8 mouse cellular contexts compared by ENCODE assay signal in the genomic region with DNA sequence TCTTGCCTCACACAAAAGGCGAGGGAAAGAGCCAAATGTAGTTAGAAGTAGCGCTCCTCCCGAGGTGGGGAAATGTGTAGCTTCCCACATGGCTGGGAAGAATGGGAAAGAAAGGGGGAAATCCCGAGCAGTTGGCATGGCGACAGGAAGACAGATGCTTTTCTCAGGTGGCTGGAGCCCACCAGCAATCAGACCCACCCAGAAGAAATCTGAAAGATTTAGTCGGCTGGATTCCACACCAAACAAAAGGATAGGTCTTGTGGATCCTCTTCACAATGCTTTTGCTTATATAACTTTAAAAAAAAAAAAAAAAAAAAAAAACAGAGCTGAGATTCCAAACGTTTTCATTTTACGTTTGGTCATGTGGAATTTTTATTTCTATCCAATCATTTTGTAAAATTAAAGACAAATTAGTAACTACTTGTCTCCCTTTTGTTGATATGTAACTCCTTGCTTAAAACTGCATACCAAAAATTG. TPM values are rescaled to one million over a fixed set of nuclear protein-coding genes. Genes with fewer than 3 reads are reported as not detected.
A peak's percentile ranks its signal among the peaks of the same experiment; 100 is the strongest.
DNase-seq lines count a peak whose midpoint lies in the region; ATAC-seq lines count a peak whose summit lies in the region.

No protein-coding gene starts in this region.

- 6% methylated on average over 8 of the region's 8 CpGs for WGBS in kidney, embryonic 15.5 days
- WGBS in embryonic facial prominence, embryonic 10.5 days, result 12% methylated on average over 8 of the region's 8 CpGs
- WGBS in hindbrain, embryonic 10.5 days, result 8% methylated on average over 8 of the region's 8 CpGs
- 1% methylated on average over 8 of the region's 8 CpGs for WGBS in midbrain, embryonic 13.5 days

- H3K36me3 ChIP-seq in kidney, embryonic 15.5 days, result no peaks in the 10 kb centered on the region
- no peaks in the 10 kb centered on the region for H3K36me3 ChIP-seq in embryonic facial prominence, embryonic 10.5 days (replicated peaks)
- no peaks in the 10 kb centered on the region for H3K36me3 ChIP-seq in hindbrain, embryonic 10.5 days
- no peaks in the 10 kb centered on the region for H3K36me3 ChIP-seq in midbrain, embryonic 13.5 days

- H3K9ac ChIP-seq in kidney, embryonic 15.5 days, result no peak overlapping the region
- H3K9ac ChIP-seq in midbrain, embryonic 13.5 days (replicated peaks), result peak overlapping the region; percentile 56

- no peaks in the 10 kb centered on the region for H3K9me3 ChIP-seq in kidney, embryonic 15.5 days (replicated peaks)
- no peaks in the 10 kb centered on the region for H3K9me3 ChIP-seq in embryonic facial prominence, embryonic 10.5 days
- no peaks in the 10 kb centered on the region for H3K9me3 ChIP-seq in hindbrain, embryonic 10.5 days
- no peaks in the 10 kb centered on the region for H3K9me3 ChIP-seq in midbrain, embryonic 13.5 days

- peak overlapping the region; percentile 55 for H3K4me2 ChIP-seq in kidney, embryonic 15.5 days
- peak overlapping the region; percentile 57 for H3K4me2 ChIP-seq in midbrain, embryonic 13.5 days (replicated peaks)

- H3K27ac ChIP-seq in kidney, embryonic 15.5 days, result peak overlapping the region; percentile 90
- peak overlapping the region; percentile 96 for H3K27ac ChIP-seq in embryonic facial prominence, embryonic 10.5 days (replicated peaks)
- peak overlapping the region; percentile 97 for H3K27ac ChIP-seq in hindbrain, embryonic 10.5 days
- peak overlapping the region; percentile 99 for H3K27ac ChIP-seq in midbrain, embryonic 13.5 days

- H3K4me3 ChIP-seq in kidney, embryonic 15.5 days (replicated peaks), result peak overlapping the region; percentile 25
- H3K4me3 ChIP-seq in embryonic facial prominence, embryonic 10.5 days, result peak overlapping the region; percentile 52
- H3K4me3 ChIP-seq in hindbrain, embryonic 10.5 days, result peak overlapping the region; percentile 46
- peak overlapping the region; percentile 33 for H3K4me3 ChIP-seq in midbrain, embryonic 13.5 days (replicated peaks)

- no peak; the same call in 1 of the 2 replicates for ATAC-seq in kidney, embryonic 15.5 days (replicated peaks; ENCODE audit: low FRiP score)
- peak; percentile 76 for ATAC-seq in midbrain, embryonic 13.5 days
- ATAC-seq in CD4-positive, CD25-positive, alpha-beta regulatory T cell, adult 4 months, result no peak

- H3K27me3 ChIP-seq in kidney, embryonic 15.5 days, result no peaks in the 10 kb centered on the region
- no peaks in the 10 kb centered on the region for H3K27me3 ChIP-seq in embryonic facial prominence, embryonic 10.5 days (replicated peaks; ENCODE audit: low read depth, poor library complexity, severe bottlenecking)
- H3K27me3 ChIP-seq in hindbrain, embryonic 10.5 days (ENCODE audit: insufficient read depth, poor library complexity, severe bottlenecking), result no peaks in the 10 kb centered on the region
- H3K27me3 ChIP-seq in midbrain, embryonic 13.5 days, result no peaks in the 10 kb centered on the region

- H3K4me1 ChIP-seq in kidney, embryonic 15.5 days, result peaks cover 31% of the 10 kb centered on the region
- peaks cover 60% of the 10 kb centered on the region for H3K4me1 ChIP-seq in embryonic facial prominence, embryonic 10.5 days
- H3K4me1 ChIP-seq in hindbrain, embryonic 10.5 days (replicated peaks), result peaks cover 62% of the 10 kb centered on the region
- peaks cover 50% of the 10 kb centered on the region for H3K4me1 ChIP-seq in midbrain, embryonic 13.5 days (replicated peaks)

- no peak for DNase-seq in kidney, adult 11 months
- DNase-seq in embryonic facial prominence, embryonic 10.5 days (ENCODE audit: low spot score), result no peak
- DNase-seq in hindbrain, embryonic 10.5 days (ENCODE audit: low spot score), result no peak
- no peak for DNase-seq in embryo, embryonic 11 days
- DNase-seq in urinary bladder, postnatal 4 days (ENCODE audit: low spot score in 2 of 2), result no peak

RNA-seq across cellular contexts. Expression of a gene that starts 10.0 kb away (rescaled TPM):
- polyA plus RNA-seq in kidney, embryonic 15.5 days (2015; fragmentation: Nextera tagmentation; extraction: Ambion mirVana), result 51.1 and 56.5 TPM in 2 replicates
- 82.8 and 82.9 TPM in 2 replicates for polyA plus RNA-seq in embryonic facial prominence, embryonic 10.5 days (2016; fragmentation: Nextera tagmentation; extraction: Ambion mirVana)
- polyA plus RNA-seq in hindbrain, embryonic 10.5 days (2016; fragmentation: Nextera tagmentation; extraction: Ambion mirVana), result 105 and 141 TPM in 2 replicates
- 367 and 370 TPM in 2 replicates for polyA plus RNA-seq in midbrain, embryonic 13.5 days (2015; fragmentation: Nextera tagmentation; extraction: Ambion mirVana)
- 10 to 100 TPM; 39.1 to 54.2 TPM for polyA plus RNA-seq in CD4-positive, CD25-positive, alpha-beta regulatory T cell, adult 4 months (2017; shearing (Covaris generic))
